Mouse (Mus musculus) midbrain, embryonic 11.5 days (tissue): Measurements from ENCODE around the gene Prkacb. TPM values are rescaled to one million over a fixed set of nuclear protein-coding genes. Genes with fewer than 3 reads are reported as not detected.

Experiments used
- ATAC-seq: fragments of 200-750 bp; cut with Nextera tagmentation; 2 replicates; pipeline ENCODE4 v1.8.0; 2017; ENCODE audit warnings: moderate TSS enrichment, moderate library complexity; ENCODE audit not compliant: low FRiP score
- DNase-seq: peaks from one replicate; pipeline ENCODE4 v3.0.0; 2015; ENCODE audit warnings: low spot score; ENCODE audit errors: missing footprints
- H3K27ac ChIP-seq: fragments of 300-500 bp; sonication (generic); 2 replicates; pipeline ENCODE4 v1.5.1; 2014; ENCODE audit warnings: low read depth, low read length
- H3K27me3 ChIP-seq: fragments of 300-500 bp; sonication (generic); 2 replicates; pipeline ENCODE4 v1.6.1; 2014; ENCODE audit warnings: mild to moderate bottlenecking, low read length, moderate library complexity, mixed read lengths; ENCODE audit not compliant: control insufficient read depth, insufficient read depth
- H3K36me3 ChIP-seq: fragments of 300-500 bp; sonication (generic); 2 replicates; pipeline ENCODE4 v1.6.1; 2014; ENCODE audit warnings: mild to moderate bottlenecking, low read length, moderate library complexity, mixed read lengths; ENCODE audit not compliant: control insufficient read depth, insufficient read depth
- H3K4me1 ChIP-seq: fragments of 300-500 bp; sonication (generic); 2 replicates; pipeline ENCODE4 v1.6.1; 2014; ENCODE audit warnings: low read length; ENCODE audit not compliant: control insufficient read depth, insufficient read depth
- H3K4me2 ChIP-seq: fragments of 300-500 bp; sonication (generic); 2 replicates; pipeline ENCODE4 v1.6.1; 2014; ENCODE audit warnings: mild to moderate bottlenecking, moderate library complexity
- H3K4me3 ChIP-seq: fragments of 300-500 bp; sonication (generic); 2 replicates; pipeline ENCODE4 v1.5.1; 2014; ENCODE audit warnings: low read depth, low read length
- H3K9ac ChIP-seq: fragments of 300-500 bp; sonication (generic); 2 replicates; pipeline ENCODE4 v1.6.1; 2014; ENCODE audit warnings: low read length
- H3K9me3 ChIP-seq: fragments of 300-500 bp; sonication (generic); 2 replicates; pipeline ENCODE4 v1.6.1; 2016; ENCODE audit warnings: low read length; ENCODE audit not compliant: control insufficient read depth
- WGBS: fragments of 180-500 bp; shearing (Covaris S2); extraction: QIAGEN DNeasy Blood & Tissue Kit; methylation state at CpG from one replicate; pipeline ENCODE4 v1.1.7; 2014; 5-methylcytosine and 5-hydroxymethylcytosine counted together
- polyA plus RNA-seq: library from polyadenylated mRNA; unstranded; fragments of >200 nt; fragmentation: Nextera tagmentation; extraction: Ambion mirVana; gene quantifications from 2 replicates; pipeline ENCODE4 v1.2.1, GENCODE M21; 2014

Prkacb gene
- polyA plus RNA-seq, 1 experiment from 2014 or later: 73.0 TPM

- WGBS: 65% methylated on average over 3 of the region's 3 CpGs
- no peaks in the 10 kb centered on the region for H3K4me1 ChIP-seq
- H3K27ac ChIP-seq: no peak overlapping the region
- no peak for DNase-seq
- no peak overlapping the region for H3K4me3 ChIP-seq
- H3K4me2 ChIP-seq: no peak overlapping the region
- H3K9me3 ChIP-seq: no peaks in the 10 kb centered on the region
- H3K9ac ChIP-seq: no peak overlapping the region
- H3K27me3 ChIP-seq: no peaks in the 10 kb centered on the region
- H3K36me3 ChIP-seq: no peaks in the 10 kb centered on the region
- no peak for ATAC-seq
These were observed 30.0 kb upstream of the Prkacb start for GRCm38 (mm10) chr3:146842766-146843165.

DNA sequence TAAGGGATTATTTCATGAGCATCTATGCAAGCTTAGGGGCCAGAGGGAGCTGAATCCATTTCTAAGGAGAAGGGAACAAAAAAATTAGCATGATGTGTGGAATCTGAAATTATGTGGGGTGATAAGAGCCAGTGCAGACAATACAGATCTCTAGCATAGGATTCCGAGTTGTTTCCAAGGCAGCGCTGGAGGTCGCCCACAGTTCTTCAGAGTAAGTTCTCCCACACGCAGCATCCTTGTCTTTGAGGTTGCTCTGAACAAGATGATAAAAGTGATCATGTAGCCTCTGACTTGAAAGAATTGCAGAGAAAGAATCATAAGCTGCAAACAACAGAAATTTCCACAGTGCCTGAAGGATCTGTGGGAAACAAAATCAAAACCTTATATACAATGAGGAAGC is 7.9 kb upstream of the Prkacb start:
- Histone ChIP-seq H3K4me3 (no peak overlapping the region), H3K36me3 (no peaks in the 10 kb centered on the region), H3K4me1 (no peaks in the 10 kb centered on the region), H3K9me3 (no peaks in the 10 kb centered on the region), H3K27ac (no peak overlapping the region), H3K9ac (no peak overlapping the region), H3K27me3 (no peaks in the 10 kb centered on the region), H3K4me2 (no peak overlapping the region)
- ATAC-seq (no peak), DNase-seq (no peak)
- 91% methylated on average over 4 of the region's 4 CpGs for WGBS

DNA sequence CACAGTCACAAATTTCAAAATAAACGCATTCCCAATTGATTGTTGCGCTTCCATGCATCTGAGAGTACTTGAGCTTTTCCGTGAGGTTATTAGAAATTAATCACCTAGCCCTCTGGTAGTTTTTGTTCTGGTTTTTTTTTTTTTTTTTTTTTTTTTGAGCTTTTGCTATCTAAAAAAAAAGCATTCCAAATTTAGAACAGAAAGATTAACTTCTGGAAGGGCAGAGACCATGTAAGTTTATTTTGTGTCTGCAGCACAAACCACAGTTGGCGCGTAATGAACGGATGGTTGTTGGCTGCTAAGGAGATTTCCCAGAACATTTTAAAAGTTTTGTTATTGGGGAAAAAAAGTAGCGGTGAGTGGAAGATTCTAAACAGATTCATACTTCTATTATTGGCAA is 834 bp upstream of the Prkacb start:
- DNase-seq (no peak), ATAC-seq (no peak)
- Histone ChIP-seq H3K9ac (peak overlapping the region; percentile 96), H3K27ac (no peak overlapping the region), H3K36me3 (no peaks in the 10 kb centered on the region; the same call in 1 of the 2 replicates), H3K9me3 (no peaks in the 10 kb centered on the region), H3K4me1 (peaks cover 11% of the 10 kb centered on the region; the same call in 1 of the 2 replicates), H3K27me3 (no peaks in the 10 kb centered on the region), H3K4me2 (peak overlapping the region; percentile 64), H3K4me3 (peak overlapping the region; percentile 96)
- 64% methylated on average over 7 of the region's 7 CpGs for WGBS

DNA sequence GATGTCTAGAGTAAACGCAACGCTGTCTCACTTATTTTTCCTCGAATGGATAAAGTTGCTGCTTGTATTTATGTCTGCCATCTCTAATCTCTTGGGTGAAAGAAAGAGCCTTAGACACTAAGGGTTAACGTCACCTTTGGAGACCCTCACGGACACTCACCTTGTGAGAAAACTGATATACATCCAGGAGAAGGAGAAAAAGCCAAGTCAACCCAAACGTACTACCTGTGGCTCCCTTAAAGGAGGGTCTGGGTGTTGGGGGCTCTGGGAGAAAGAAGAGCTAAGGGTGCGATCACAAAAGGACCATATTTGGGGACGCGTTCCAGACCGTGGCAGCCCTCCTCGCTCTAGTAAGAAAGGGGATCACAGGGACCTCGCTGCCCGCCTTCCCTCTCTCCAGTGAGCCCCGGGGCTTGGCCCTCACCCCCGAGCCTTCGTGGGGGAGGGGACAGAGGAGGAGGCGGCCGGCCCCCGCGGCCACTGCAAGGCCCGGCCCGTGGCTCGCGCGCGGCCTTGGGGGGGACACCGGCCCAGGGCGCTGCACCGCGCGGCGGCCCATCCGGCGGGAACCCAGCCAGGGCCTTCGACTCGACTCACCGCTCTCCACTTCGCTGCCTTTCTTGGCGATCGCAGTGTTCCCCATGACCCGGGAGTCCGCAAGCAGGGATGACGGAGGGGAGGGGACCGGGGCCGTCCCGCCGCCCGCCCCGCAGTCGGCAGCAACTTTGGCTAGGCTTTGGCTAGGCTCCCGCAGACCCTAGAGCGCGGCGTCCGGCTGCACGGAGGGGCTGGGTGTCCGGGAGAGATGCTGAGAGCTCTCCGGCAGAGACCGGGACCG is 530 bp downstream of the Prkacb start:
- ATAC-seq (no peak; the same call in 1 of the 2 replicates), DNase-seq (peak; percentile 91)
- Histone ChIP-seq H3K4me3 (peak overlapping the region; percentile 96), H3K27me3 (no peaks in the 10 kb centered on the region), H3K4me1 (peaks cover 11% of the 10 kb centered on the region; the same call in 1 of the 2 replicates), H3K4me2 (peak overlapping the region; percentile 73), H3K36me3 (no peaks in the 10 kb centered on the region; the same call in 1 of the 2 replicates), H3K9ac (peak overlapping the region; percentile 96), H3K27ac (peak overlapping the region; percentile 70; the same call in 1 of the 2 replicates), H3K9me3 (no peaks in the 10 kb centered on the region)
- WGBS: 1% methylated on average over 56 of the region's 60 CpGs

DNA sequence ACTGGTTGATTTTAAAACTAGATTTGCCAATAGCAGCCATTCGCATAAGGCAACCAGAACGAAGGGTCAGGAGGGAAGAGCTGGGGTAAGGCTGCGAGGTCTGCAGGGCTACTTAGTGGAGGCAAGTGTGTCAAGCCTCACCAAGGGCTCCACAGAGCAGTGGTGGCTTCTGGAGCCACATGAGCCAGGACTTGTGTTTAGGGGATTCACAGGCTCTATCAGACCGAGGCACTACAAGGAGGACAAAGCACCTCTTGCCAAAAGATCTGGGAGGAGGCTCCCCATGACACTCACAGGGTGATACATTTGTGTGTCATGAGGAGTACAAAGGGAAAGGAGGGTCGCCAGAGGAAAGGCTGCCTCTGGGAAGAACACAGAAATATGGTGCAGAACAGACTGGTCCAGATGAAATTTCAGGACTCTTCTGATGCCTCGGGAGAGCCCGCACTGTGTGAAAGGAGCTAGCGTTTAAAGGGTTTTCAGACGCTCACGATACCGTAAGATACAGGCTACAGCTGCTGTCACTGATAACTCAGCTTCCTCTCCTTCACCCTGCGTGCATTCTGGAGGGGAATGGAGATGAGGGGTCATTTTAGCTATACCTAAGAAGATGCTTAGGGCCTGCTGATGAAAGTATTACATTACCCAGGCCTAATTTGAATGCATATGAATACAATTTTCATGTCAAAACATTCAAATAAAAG is 19.1 kb downstream of the Prkacb start:
- Histone ChIP-seq H3K9ac (no peak overlapping the region), H3K27me3 (no peaks in the 10 kb centered on the region), H3K4me1 (no peaks in the 10 kb centered on the region), H3K27ac (no peak overlapping the region), H3K9me3 (no peaks in the 10 kb centered on the region), H3K4me2 (no peak overlapping the region), H3K4me3 (no peak overlapping the region), H3K36me3 (no peaks in the 10 kb centered on the region)
- ATAC-seq (no peak), DNase-seq (no peak)
- 92% methylated on average over 12 of the region's 12 CpGs for WGBS

DNA sequence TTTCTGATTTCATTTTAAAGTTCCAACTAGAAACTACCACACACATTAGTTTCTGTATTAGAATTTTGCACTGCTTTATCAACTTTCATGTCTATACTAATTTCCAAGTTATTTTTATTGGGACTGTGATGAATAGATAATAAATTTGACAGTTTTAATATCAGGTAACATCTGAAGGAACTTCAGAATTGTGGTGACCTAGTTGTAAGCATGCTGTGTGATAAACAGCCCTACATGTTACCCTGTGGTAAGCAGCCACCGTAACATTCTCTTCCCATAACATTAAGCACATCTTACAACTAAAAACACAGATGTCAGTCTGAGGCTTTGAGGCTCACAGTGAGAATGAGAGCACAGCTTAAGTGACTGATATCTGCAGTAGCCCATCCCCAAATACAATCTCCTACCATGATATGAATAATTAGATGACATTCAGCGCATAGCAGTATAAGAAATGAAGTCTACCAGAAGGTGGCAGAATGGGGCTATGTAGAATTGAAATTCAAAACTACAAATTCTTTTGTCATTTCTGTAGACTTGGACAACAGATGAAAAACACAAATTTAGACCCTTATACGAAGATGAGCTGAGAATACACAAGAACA is 20.5 kb downstream of the Prkacb start:
- Histone ChIP-seq H3K4me3 (no peak overlapping the region), H3K36me3 (no peaks in the 10 kb centered on the region), H3K4me2 (no peak overlapping the region), H3K9me3 (no peaks in the 10 kb centered on the region), H3K4me1 (no peaks in the 10 kb centered on the region), H3K27ac (no peak overlapping the region), H3K9ac (no peak overlapping the region), H3K27me3 (no peaks in the 10 kb centered on the region)
- no peak for DNase-seq
- WGBS: 95% methylated on average over 3 of the region's 3 CpGs
- no peak for ATAC-seq

GRCm38 (mm10) chr3:146784233-146784632 is 28.6 kb downstream of the Prkacb start:
- no peak overlapping the region for H3K9ac ChIP-seq
- no peak overlapping the region for H3K27ac ChIP-seq
- no peaks in the 10 kb centered on the region for H3K27me3 ChIP-seq
- no peaks in the 10 kb centered on the region; the same call in none of the 2 replicates for H3K4me1 ChIP-seq
- no peak overlapping the region for H3K4me3 ChIP-seq
- DNase-seq (no peak), ATAC-seq (no peak)
- no peaks in the 10 kb centered on the region for H3K9me3 ChIP-seq
- no peaks in the 10 kb centered on the region for H3K36me3 ChIP-seq
- H3K4me2 ChIP-seq: no peak overlapping the region
- 86% methylated on average over 3 of the region's 3 CpGs for WGBS

DNA sequence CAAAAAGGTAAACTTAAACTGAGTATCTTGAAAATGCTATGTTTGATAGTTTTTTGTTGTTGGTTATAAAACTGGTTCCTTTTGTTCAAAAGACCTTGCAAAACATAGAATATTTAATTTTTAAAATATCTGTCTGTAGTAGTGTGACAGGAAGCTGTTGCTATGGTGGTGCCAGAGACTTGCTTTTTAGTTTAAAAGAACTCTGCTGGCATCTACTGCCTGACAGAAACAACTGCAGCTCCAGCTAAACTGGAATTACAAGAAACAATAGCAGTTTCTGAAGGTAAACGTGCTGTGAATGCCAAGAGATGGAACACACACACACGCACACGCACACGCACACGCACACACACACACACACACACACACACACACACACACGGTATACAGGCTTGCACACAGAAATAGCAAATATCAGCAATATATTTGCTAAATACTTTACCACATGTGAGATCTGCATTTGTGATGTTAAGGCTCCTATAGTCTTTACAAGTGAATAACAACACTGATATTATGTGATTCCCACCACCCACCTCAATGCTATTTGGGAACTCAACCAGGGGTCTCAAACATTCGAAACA is 29.1 kb downstream of the Prkacb start:
- Histone ChIP-seq H3K27ac (no peak overlapping the region), H3K36me3 (no peaks in the 10 kb centered on the region), H3K27me3 (no peaks in the 10 kb centered on the region), H3K4me1 (no peaks in the 10 kb centered on the region; the same call in none of the 2 replicates), H3K4me3 (no peak overlapping the region), H3K4me2 (no peak overlapping the region), H3K9me3 (no peaks in the 10 kb centered on the region), H3K9ac (no peak overlapping the region)
- ATAC-seq (no peak), DNase-seq (no peak)
- 77% methylated on average over 7 of the region's 7 CpGs for WGBS
